Mouse (Mus musculus) lung, adult 18-20 months (tissue): ENCODE data around the gene Fyttd1.
A peak's percentile ranks its signal among the peaks of the same experiment; 100 is the strongest.
"Not testable (repeated sequence)": the region's sequence is repeated elsewhere in the genome, so short reads cannot be mapped to it uniquely, and the experiment has no call there.

Experiments used
- DNase-seq, 2 experiments: peaks; one replicate each; pipeline ENCODE4 v3.0.0; 2022; ENCODE audit warnings: mixed read lengths in 2 of 2

The Fyttd1 gene

DNA sequence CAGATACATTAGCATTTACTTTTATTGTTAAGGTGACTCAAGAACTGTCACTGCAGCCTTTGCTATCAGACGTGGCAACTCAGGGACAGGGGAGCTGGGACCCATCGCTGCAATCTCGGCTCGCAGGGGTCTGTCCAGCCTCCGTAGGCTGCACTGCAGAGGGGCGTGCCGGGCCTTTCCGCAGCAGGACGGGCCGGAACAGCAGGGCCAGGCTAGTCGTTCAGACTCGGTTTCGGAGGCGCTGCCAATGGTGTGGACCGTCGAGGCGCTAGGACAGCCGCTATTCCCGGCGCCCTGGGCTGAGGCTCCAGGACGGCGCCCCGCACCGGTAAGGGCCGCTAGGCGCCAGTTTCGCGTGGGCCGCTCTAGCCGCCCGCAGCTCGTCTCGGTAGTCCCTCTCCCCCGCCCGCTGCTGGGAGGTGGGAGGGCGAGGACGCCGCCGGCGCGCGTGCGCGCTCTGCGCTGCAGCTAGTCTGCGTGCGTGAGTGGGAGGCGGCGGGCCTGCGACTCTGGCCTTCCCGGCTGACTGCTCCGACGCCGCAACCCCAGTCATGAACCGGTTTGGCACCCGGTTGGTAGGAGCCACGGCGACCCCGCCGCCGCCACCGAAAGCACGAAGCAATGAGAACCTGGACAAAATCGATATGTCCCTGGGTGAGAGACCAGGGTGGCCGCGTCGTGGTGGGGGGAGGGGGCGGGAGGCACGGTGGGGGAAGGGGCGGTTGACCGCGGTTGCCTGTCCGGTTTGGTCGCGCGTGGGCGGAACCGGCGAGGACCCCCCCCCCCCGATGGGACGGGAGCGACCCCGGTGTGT lies at the start of gene Fyttd1, which contains the start of gene Rubcn:
Fyttd1 (plus strand) TSS at position 158 of the 814 bp plus-strand sequence.
Rubcn (minus strand) TSS at position 424 of the 814 bp plus-strand sequence.
- DNase-seq = peak; percentile 96

DNA sequence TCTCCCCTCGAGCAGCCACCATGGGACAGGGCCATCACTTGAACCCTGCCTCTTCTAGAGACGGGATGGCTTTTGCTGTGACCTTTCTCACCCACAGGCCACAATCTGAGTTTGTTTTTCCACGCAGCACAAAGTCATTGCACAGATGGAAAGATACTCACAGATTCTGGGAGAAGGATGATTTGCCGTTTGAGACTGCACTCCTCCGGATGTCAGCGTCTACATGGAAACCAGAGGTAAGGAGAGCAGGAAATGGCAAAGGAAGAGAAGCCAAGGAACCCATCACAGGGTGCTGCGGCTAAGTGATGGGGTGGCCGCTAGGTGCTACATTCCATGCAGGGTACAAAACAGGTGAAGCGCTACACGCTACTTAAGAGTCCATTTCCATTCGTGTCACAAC lies 48.2 kb upstream of the Fyttd1 start:
- no peak for DNase-seq

DNA sequence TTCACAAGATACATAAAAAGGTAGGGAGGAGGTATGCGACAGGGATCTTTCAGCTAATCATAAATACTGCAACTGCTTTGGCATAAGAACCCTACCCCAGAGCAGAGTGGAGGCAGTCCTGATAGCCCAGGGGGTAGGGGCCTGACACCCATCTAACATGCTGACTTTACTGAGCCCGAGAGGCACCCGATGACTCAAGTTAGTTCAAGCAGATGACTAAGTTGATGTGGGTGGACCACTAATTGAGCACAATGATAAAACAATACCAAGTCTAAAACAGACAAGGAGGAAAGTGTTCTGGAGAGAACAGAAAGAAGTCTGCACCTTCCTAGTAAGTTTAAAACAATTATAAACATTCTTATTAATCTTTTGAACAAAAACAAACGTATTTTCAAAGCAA lies 45.8 kb upstream of the Fyttd1 start:
- no peak for DNase-seq

DNA sequence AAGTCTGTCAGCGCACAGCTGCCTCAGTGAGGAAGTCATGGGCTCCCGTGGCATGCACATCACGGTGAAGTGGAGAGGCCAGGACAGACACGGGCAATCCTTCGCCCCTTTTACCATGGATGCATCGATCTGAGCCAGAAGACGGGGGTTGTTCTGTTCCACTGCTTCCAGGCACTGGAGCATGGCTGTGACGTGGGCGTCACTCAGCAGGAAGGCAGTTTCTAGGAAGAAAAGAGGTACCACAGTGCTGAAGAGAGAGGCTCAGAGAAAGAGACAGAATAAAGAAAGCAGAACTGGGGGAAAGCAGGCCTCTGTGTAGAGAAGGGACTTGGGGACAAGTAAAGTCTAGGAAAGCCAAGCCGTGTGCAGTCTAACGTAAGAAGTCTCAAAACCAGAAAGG lies 30.2 kb upstream of the Fyttd1 start:
- no peak for DNase-seq

DNA sequence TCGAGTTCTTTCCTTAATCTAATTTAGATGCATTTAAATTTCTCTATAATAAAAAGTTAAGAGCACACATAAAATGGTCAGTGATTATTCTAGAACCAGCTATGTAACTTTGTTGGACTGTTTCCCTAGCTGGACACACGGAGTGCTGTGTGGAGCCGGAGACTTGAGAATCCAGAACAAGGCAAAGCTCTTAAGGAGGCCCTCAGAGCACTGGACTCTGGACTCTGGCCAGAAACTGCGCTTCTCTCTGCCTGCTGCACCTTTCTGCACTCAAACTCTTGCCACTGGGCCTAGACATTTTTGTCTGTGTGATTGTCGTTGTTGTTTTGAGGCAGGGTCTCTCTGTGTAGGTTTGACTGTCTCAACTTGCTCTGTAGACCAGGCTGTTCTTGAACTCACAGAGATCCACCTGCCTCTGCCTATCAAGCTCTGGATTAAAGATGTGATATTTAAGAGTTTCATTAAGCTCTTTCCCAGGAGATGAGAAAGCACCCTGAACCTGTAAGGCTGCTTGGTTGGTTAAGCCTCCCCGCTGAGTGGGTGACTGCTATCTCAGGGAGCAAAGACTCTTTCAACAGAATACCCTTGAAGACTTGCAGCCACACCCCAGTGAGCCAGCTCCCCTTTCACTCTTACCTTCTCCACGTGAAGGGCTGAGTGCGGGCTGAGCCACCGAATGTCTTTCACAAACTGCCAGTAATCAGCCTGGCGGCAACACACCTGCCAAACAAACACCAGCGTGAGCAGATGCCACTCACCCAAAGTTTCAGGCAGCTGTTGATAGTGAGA lies 28.1 kb upstream of the Fyttd1 start:
- peak; percentile 51 to 64 for DNase-seq

DNA sequence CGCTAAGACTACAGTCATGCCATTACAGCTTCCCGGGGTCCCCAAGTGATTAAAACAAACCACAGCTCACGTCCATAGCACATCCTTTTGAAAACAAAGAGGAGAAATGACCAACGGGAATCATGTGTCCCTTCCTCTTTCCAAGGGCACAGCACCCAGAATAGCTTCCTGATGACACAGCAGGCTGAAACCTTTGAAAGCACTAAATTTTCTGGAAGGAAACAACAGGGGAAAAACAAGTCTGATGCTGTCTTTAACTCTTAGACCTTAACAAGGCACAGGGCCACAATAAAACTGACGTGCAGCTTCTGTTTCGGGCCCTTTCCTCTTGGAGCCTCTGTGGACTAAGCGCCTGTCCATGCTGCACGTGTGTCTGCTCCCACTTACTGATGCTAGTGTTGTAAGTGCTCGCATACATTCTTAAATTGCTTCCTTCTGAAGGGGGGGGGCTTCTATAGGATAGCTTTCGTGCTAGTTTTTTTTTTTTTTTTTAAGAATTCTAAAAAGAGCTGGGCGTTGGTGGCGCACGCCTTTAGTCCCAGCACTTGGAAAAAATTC lies 23.7 kb upstream of the Fyttd1 start:
- DNase-seq = no peak

DNA sequence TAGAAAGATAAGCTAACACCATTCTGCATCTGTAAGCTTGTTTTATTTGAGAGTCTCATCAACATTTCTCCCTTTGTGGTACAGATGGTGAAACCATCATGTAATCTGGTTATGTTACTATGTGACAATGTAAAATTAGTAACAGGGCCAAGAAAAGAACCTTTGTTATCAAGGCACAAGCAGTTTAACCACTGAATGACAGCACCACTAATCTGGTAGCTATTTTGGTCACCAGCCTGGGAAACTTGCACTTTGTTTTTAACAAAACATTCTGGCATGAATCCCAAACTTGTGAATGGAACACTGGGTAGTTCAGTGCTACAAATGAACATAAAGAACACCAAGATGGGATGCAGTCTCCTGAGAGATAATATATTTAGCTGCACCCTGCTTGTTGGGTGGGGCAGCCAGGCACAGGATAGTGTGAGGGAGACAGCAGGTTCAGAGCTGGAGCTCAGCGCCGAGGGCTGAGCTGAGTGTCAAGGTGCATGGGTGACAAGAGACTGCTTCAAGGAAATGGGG lies 23.2 kb upstream of the Fyttd1 start:
- DNase-seq = no peak

DNA sequence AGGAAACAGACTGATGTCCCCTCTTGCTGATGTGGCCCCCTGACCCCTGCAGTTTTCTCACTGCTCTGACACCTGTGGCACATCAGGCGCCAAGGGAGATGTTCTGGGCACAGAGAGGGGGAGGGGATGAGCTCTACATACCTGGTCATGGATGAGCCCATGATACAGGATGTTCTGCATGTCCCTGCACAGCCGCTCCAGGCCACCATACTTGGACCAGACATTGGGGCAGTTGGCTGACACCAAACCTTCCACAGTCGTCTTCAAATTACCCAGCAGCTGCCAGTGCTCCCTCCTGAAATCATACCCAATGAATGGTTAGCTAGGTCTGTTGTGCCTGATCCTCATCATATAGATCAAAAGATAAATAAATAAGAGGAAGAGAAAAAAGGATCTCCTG lies 20.5 kb upstream of the Fyttd1 start:
- DNase-seq = no peak

DNA sequence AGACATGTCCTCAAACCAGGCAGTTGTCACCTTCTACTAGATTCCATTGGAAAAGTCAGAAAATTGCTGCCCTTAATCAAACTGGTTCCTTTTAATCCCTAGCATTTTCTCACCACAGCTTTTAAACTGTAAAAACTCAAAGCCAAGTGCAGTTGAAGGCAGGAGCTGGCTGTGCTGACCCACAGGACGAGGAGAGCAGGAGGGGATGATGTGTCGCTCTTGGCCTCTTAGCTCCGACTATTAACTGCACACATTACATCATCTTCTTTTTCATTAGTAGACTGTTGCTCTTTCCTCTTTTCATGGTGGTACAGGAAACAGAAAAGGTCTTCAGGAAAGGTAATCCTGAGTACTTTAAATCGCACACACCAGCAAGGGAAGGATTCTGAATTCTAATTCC lies 18.9 kb upstream of the Fyttd1 start:
- no peak for DNase-seq

DNA sequence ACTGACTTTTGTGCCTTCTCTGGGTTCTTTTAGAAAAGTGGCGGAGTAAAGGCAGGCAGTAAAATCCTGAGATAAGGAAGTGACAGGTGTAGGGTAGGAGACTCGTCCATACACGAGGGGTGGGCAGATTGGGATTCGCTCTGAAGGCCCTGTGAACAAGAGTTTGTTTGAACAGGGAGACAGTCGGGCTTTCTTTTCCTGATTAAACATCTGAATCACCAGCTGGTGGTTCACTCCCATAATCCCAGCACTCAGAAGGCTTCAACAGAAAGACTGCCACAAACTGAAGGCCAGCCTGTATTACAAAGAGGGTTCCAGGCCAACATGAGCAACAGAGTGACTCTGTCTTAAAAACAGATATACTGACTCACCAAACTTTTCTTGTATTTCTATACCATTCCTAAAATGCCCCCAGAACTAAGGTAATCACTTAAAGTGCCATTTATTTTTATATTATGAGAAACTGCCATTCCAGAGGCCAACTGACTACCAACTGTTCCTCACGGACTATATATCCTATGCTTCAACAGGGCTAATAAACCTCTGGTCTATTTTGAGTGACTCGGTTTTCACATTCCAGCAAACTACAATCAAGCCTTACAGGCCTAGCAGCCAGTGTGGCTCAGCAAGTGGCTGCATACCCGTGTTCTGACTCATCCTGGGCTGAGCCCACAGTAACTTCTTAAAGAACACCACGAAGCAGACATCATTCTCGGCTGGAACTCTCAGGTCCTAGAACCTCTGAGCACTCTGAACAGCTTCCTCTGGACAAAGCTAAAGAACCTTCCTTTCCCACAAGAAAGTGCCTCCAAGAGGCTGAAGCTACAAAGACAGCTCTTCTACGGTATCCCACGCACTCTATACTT lies 18.3 kb upstream of the Fyttd1 start:
- DNase-seq = peak; percentile 67 to 74

DNA sequence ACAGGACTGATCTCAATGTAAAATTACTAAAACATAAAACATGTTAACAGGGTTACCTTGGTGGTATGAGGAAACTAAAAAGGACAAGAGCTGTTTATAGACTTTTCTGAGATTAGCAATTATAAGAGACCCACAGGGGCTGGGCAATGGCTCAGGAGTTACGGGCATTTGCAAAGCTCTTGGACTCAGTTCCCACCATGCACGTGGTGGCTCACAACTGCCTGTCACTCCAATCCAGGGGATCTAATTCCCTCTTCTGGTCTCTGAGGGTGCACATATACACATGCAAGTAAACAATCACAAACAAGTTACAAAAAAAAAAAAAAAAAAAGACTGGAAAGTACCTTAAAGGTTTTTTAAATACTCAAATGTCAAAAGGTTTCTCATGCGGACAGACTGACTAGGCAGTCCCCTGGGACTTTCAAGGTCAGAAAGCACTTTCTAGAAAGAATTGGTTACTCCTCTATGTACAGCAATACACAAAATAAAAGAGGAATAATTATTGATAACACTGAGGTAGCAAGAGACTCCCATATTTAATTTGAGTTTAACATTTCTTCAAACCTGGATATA lies 15.4 kb upstream of the Fyttd1 start:
- no peak for DNase-seq

DNA sequence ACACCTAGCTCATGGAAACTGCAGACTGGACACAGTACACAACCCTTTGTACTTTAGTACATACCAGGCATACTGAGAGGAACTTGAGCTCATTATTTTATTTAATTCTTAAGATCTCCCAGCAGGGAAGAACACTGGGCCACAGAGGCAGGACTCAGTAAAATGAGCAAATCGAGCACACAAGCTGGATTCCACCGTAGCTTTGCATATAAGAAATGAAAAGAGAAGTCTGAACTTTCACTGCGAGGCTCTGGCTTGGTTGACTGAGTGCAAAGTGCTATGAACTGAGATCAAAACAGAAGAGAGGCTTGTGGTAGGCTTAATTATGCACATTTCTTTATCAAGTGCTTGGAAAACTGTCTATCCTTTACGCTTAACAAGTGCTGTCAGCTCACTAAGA lies 11.9 kb upstream of the Fyttd1 start:
- no peak for DNase-seq

DNA sequence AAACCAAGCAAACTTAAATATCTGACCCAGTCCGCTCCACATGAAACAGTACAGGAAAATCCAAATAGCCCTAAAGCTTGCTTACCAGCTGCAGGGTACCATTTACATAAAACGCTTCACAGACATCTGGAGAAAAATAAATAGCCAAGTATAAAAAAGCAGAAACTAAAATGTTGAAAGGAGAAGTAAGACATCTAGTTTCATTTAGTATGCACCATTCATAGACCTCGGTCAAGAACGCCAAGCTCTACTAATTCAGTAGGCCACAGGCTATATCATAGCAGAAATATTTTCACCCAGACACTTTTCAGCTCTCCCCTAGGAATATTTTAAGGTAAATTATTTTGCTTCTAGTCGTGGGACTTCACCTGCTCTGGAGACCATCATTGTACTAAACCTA lies 10.6 kb upstream of the Fyttd1 start:
- no peak for DNase-seq

DNA sequence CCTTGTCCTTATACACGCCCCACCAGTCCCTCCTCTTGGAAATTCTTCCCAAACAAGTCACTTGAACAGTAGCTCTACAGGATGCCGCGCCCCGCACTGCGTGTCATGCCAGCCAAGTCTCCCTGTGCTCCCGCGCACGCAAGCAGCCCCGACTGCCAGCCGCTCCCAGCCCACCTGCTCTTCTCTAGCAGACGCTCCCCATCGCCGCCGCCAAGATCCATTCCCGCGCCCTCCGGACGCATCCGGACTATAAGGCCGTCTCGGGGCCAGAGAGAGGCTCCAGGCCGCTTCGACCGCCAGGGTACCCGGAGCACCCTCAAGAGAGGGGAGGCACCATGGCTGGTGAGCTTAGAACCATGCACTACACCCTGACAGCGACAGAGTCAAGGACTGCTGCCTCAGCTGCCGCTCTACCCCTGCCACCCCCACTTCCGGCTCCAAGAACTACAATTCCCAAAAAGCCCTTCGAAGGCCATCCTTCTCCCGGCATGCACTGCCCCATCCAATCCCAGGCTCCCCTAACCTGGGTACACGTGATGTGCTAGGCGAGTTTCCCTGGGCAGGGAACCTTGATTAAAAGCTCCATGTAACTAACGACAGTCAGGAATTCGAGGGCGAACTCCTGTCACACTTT lies 9.3 kb upstream of the Fyttd1 start:
- peak; percentile 93 to 95 for DNase-seq

DNA sequence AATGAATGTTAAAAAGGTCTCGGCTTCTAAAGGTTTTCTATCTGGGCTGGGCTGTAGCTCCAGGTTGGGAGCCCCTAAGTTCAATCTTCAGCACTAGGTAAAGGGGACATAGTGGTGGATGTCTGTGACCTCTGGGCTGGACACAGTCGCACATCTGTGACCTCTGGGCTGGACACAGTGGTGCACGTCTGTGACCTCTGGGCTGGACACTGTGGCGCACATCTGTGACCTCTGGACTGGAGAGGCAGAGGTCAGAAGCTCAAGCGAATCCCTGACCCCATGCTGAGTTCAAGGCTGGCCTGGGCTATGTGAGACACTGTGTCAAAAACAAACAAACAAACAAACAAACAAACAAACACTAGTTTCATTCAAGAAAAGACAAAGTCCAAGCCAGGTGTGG lies 7.1 kb upstream of the Fyttd1 start:
- DNase-seq = no peak

DNA sequence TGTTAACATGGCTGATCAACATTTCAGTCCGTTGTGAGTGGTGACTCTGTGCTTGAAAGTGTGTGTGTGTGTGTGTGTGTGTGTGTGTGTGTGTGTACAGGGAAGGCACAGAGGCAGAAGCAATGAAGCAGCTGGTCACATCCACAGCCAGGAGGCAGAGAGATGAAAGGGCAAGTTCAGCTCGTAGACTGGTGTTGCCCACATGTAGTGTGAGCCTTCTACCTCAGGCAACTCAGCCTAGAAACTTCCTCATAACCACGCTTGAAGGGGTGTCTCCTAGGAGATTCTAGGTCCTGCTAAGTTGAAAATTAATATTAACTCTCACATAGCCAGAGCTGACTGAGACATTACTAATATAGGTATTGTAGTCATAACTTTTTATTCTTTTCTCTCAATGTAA lies 3.9 kb upstream of the Fyttd1 start:
- no peak for DNase-seq

DNA sequence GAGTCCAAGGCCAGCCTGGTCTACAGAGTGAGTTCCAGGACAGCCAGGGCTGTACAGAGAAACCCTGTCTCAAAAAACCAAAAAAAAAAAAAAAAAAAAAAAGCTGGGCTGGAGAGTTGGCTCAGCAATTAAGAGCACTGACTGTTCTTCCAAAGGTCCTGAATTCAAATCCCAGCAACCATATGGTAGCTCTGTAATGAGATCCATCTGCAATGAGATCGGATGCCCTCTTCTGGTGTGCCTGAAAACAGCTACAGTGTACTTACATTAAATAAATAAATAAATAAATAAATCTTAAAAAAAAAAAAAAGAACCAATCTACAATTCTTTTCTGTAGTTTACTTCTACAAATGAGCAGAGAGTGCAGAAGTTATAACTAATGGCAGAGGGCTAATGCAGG lies 2.0 kb upstream of the Fyttd1 start:
- DNase-seq = not testable (repeated sequence)

DNA sequence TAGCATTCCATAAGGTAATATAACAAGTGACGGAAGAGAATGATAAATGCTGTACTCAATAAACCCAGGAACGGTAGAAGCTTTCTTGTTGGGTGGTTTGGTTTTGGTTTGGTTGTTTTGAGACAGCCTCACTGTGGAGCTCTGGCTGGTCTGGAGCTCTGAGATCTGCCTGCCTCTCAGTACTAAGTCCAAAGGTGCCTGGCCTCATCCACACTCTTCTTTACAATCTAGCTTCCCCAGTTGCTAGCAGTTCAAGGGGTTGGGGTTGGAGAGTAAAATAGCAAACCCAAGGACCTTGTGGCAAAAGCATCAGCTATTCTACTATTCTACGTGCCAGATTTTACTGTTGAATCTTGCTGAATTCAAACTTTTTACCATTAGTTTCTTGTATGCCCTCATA lies 1.5 kb upstream of the Fyttd1 start:
- no peak for DNase-seq

DNA sequence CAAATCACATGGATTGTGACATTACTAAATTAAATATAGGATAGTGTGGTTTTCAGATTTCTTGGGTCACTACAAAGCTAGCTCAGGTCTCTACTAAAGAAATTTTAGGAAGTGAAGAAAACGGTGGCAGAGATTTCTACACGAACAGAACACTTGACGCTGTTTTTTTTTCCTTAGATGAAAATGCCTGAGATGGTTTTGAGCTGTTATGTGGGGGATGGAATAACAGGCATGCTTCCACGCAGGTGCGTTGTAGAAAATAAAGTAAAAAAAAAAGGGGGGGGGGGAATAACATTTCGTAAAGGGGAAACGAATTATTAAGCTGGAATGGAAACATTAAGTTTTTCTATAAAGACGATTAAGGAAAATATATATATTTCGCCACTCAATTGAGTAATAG lies 469 bp upstream of the Fyttd1 start:
- DNase-seq = no peak

DNA sequence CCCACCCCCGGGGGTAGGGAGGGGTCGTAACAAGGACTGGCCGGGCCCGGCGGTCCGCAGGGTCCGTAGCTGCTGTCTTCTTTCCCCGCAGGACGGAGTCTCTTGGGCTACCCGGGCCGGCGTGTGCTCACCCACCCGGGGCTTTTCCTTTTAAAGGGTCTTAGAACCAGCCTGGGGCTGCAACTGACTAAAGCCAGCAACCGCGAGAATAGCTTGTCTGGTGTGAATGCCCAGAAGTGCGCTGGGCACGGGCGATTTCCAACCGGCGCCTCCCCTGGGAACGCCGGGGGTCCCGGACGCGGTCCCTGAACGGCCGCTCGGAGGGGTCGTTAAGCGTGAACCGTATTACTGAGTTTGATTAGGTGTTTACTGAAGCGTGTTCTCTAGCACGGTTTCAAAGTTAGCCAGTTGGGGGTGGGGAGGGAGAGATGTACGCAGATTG lies 878 bp downstream of the Fyttd1 start:
- no peak for DNase-seq
